Mouse (Mus musculus) limb, embryonic 14.5 days (tissue): Measurements from ENCODE around the gene Hoxa13. TPM values are rescaled to one million over a fixed set of nuclear protein-coding genes. Genes with fewer than 3 reads are reported as not detected.

ENCODE experiments used
- ATAC-seq: fragments of 200-750 bp; cut with Nextera tagmentation; 2 replicates; pipeline ENCODE4 v1.8.0; 2017; ENCODE audit warnings: low read depth, moderate number of reproducible peaks, moderate TSS enrichment; ENCODE audit not compliant: low FRiP score
- DNase-seq: peaks from one replicate; pipeline ENCODE4 v3.0.0-alpha.2; 2015; ENCODE audit warnings: low spot score
- H3K27ac ChIP-seq: fragments of 300-500 bp; sonication (generic); replicated peaks from 2 replicates; pipeline ENCODE4 v1.5.1; 2014; ENCODE audit warnings: low read depth, mild to moderate bottlenecking, low read length, moderate library complexity, mixed read lengths
- H3K27me3 ChIP-seq: fragments of 300-500 bp; sonication (generic); 2 replicates; pipeline ENCODE4 v1.6.1; 2014; ENCODE audit warnings: low read length, mixed read lengths; ENCODE audit not compliant: control insufficient read depth, insufficient read depth
- H3K36me3 ChIP-seq: fragments of 300-500 bp; sonication (generic); 2 replicates; pipeline ENCODE4 v1.6.1; 2014; ENCODE audit warnings: mild to moderate bottlenecking, low read length, moderate library complexity, mixed read lengths; ENCODE audit not compliant: control insufficient read depth, insufficient read depth
- H3K4me1 ChIP-seq: fragments of 300-500 bp; sonication (generic); 2 replicates; pipeline ENCODE4 v1.6.1; 2014; ENCODE audit warnings: antibody characterized with exemption, low read length, mixed read lengths; ENCODE audit not compliant: control insufficient read depth, insufficient read depth
- H3K4me2 ChIP-seq: fragments of 300-500 bp; sonication (generic); replicated peaks from 2 replicates; pipeline ENCODE4 v1.6.1; 2014; ENCODE audit warnings: low read depth, mild to moderate bottlenecking, low read length, moderate library complexity; ENCODE audit not compliant: severe bottlenecking
- H3K4me3 ChIP-seq: fragments of 300-500 bp; sonication (generic); replicated peaks from 2 replicates; pipeline ENCODE4 v1.5.1; 2014; ENCODE audit warnings: low read length
- H3K9ac ChIP-seq: fragments of 300-500 bp; sonication (generic); 2 replicates; pipeline ENCODE4 v1.6.1; 2014; ENCODE audit warnings: mild to moderate bottlenecking, low read depth, low read length, moderate library complexity; ENCODE audit not compliant: severe bottlenecking
- H3K9me3 ChIP-seq: fragments of 300-500 bp; sonication (generic); 2 replicates; pipeline ENCODE4 v1.6.1; 2016; ENCODE audit warnings: low read length; ENCODE audit not compliant: control insufficient read depth
- POLR2A ChIP-seq: fragments of 200-500 bp; IDR thresholded peaks from 2 replicates; pipeline ENCODE4 v1.8.0; 2012; ENCODE audit warnings: inconsistent platforms, mild to moderate bottlenecking, moderate library complexity, borderline replicate concordance; ENCODE audit not compliant: insufficient read depth, insufficient read length; ENCODE audit errors: extremely low read depth
- WGBS: fragments of 180-500 bp; shearing (Covaris S2); extraction: QIAGEN DNeasy Blood & Tissue Kit; methylation state at CpG from one replicate; pipeline ENCODE4 v1.1.7; 2014; 5-methylcytosine and 5-hydroxymethylcytosine counted together
- polyA plus RNA-seq, 2 experiments: library from polyadenylated mRNA; depleted of rRNA in 1 of 2; stranded (reverse) in 1 of 2; unstranded in 1 of 2; fragments of >200 nt; fragmentation: Nextera tagmentation in 1 of 2; extraction: Ambion mirVana in 1 of 2; gene quantifications; 2 replicates each; pipeline versions ENCODE4 v1.2.1 to v1.2.3; 2012 to 2014

The Hoxa13 gene
- polyA plus RNA-seq, 2 experiments = 16.0 to 26.0 TPM

DNA sequence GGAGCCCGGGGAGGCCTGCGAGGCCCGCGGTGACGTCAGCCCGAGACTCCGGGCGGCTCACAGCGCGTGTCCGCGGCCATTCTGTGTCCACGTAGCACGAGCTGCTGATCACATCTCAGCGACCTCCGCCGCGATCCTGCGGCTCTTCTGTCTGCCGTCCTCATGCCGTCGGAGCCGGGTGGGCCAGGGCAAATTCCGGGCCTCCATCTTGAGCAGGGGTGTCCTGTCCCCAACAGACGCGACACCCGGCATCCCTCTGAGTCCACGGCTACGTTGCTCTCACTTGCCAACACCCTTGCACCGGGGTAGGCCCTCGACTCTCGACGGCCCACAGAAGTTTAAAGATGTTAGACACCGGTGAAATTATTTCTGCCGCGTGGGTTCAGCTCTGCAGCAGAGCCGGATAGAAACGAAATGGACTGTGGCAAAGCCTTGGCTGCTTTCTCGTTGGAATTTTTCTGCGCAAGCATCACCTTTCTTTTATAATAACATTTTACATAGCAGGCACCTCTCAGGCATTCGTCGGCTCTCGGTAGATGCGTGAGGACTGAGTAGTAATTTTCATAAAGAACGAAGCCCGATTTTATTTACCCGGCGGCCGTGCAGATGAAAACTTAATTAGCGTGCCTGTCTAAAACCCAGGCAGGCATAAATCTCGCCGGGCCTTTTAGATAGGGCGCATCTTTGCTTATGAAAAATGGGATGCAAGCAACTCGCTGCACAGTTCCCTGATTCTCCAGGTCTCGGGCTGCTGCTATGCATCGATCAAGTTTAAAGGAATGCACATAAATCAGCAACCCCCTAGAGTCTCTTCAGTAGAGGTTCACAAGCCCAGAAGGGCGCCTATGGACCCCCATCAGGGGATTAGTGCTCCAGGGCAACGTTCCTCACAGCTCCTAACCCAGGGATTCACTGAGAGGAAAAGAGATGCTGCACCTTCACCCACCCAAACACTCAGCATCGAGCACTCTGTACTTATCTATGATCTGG is 6.9 kb downstream of the Hoxa13 start:
- peak; percentile 8; the same call in 1 of the 2 replicates for ATAC-seq
- WGBS = 1% methylated on average over 59 of the region's 59 CpGs
- H3K9ac ChIP-seq = peak overlapping the region; percentile 92
- no peak for DNase-seq
- peak overlapping the region; percentile 76 for H3K4me3 ChIP-seq
- peak overlapping the region; percentile 96 for H3K27ac ChIP-seq
- TF ChIP-seq POLR2A = 0 out of 2 replicates have a peak, but pooled peaks have one; percentile 11
- H3K27me3 ChIP-seq = peaks cover 4% of the 10 kb centered on the region; the same call in 1 of the 2 replicates
- peak overlapping the region; percentile 96 for H3K4me2 ChIP-seq
- H3K36me3 ChIP-seq = peaks cover 46% of the 10 kb centered on the region
- no peaks in the 10 kb centered on the region for H3K9me3 ChIP-seq
- peaks cover 24% of the 10 kb centered on the region for H3K4me1 ChIP-seq

DNA sequence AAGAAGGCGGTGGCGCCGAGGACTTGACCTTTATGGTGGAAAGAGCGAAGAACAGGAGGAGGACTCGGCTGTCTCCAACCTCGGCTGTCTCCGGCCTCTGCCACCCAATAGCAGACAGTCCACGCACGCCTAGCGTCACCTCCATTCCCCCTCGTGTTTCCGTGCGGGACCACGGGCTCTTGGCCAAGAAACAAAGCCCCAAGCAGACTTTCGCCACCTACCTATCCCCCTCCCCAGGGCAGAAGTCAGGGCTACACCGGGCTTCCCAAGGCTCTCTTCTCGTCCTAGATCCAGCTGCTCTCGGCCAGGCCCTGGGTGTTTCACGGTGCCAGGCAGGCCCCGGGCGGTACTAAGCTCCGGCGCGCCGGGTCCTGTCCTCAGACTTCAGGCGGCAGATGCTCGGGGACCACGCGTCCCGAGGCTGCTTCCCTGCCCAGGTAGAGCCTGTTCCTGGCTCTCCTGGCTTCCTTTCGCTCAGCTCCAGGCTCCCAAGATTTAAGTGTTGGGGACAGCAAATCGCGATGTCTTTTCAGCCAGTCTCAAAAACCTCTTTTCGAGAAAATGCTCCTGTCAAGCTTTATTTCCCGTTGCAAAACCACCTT is 7.8 kb downstream of the Hoxa13 start:
- H3K4me3 ChIP-seq = peak overlapping the region; percentile 76
- peaks cover 4% of the 10 kb centered on the region; the same call in 1 of the 2 replicates for H3K27me3 ChIP-seq
- peak; percentile 12; the same call in 1 of the 2 replicates for TF ChIP-seq POLR2A
- H3K9ac ChIP-seq = peak overlapping the region; percentile 92
- ATAC-seq (peak; percentile 4; the same call in 1 of the 2 replicates), DNase-seq (no peak)
- peaks cover 45% of the 10 kb centered on the region for H3K36me3 ChIP-seq
- peak overlapping the region; percentile 96 for H3K4me2 ChIP-seq
- H3K9me3 ChIP-seq = no peaks in the 10 kb centered on the region
- peak overlapping the region; percentile 96 for H3K27ac ChIP-seq
- 1% methylated on average over 35 of the region's 35 CpGs for WGBS
- peaks cover 24% of the 10 kb centered on the region for H3K4me1 ChIP-seq

DNA sequence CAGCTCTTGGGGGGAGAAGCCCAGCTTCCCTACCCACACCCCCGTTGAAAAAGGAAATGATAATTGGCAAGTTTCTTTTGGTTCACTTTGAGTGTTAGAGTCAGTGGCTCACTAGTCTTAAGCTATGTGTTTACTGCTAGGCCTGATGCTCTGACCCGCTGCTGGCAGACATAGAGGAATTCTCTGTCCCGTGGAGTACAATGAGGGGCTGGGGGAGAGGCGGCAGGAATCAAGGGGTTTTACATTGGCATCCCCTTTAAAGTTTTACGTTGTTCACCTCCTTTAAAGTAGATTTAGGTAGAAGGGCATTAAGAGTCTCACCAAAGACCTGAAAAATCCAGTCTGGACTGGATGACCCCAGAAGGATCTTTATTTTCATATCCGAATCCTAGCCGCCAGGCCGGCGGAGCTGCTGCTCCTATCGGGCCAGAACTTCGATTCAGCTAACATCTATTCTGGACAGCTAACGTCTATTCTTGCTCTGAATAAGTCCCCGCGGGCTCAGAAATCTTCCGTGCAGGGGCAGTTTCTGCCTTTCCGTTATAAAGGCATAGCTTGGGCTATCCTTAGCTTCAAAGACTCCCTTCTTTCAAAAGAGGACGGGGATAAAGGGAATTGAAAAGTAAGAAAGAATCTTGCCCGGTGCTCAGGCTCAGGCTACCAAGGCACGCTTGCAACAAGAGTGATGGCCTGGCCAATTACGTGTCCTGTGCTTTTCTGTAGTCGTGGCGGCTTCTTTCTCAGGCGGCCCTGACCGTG is 8.5 kb downstream of the Hoxa13 start:
- WGBS = 6% methylated on average over 24 of the region's 24 CpGs
- TF ChIP-seq POLR2A = no peak

DNA sequence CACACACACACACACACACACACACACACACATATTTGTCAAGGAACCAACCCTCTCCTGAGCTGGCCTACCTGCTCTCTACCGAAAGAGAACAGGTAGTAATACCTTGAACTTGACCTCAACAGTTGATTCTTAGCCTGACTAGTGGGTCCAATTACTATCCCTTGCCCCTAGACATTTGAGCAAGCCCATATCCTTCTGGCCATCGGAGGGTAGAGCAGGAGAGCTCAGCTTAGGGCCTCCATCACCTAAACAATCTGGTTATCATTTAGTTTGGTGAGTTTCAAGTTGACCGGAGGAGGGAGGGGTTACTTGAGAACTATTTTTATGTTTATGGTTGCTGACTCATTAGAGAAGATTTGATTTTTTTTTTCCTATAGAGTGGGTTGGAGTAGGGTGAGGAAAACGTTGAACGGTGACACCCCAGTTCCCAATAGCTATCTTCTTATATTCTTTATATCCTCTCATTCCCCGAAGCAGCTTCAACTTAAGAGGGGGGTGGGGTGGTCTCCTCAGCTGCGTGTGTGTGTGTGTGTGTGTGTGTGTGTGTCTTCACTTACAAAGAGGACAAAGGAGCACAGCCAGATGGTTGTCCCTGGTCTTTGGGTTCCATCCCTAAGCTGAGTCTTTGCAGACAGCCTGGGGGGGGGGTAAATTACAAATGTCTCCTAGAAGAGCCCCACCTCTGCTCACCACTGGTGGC is 9.4 kb downstream of the Hoxa13 start:
- peaks cover 24% of the 10 kb centered on the region for H3K4me1 ChIP-seq
- H3K4me3 ChIP-seq = peak overlapping the region; percentile 76
- no peaks in the 10 kb centered on the region for H3K9me3 ChIP-seq
- peak overlapping the region; percentile 96 for H3K27ac ChIP-seq
- ATAC-seq = no peak
- 8% methylated on average over 7 of the region's 7 CpGs for WGBS
- no peak for TF ChIP-seq POLR2A
- peaks cover 41% of the 10 kb centered on the region for H3K36me3 ChIP-seq
- peak overlapping the region; percentile 96 for H3K4me2 ChIP-seq
- peak overlapping the region; percentile 92 for H3K9ac ChIP-seq
- DNase-seq = no peak
- H3K27me3 ChIP-seq = peaks cover 4% of the 10 kb centered on the region; the same call in 1 of the 2 replicates

More for the DNA sequence above, 8.5 kb downstream of the Hoxa13 start:
- Histone ChIP-seq H3K9ac (peak overlapping the region; percentile 92), H3K27me3 (peaks cover 4% of the 10 kb centered on the region; the same call in 1 of the 2 replicates), H3K27ac (peak overlapping the region; percentile 96), H3K36me3 (peaks cover 45% of the 10 kb centered on the region), H3K9me3 (no peaks in the 10 kb centered on the region), H3K4me3 (peak overlapping the region; percentile 76), H3K4me2 (peak overlapping the region; percentile 96), H3K4me1 (peaks cover 24% of the 10 kb centered on the region)
- DNase-seq (no peak), ATAC-seq (peak; percentile 1; the same call in 1 of the 2 replicates)
